Mouse (Mus musculus): ENCODE measurements at regions not wholly inside any gene's neighbourhood (a gene's known extent, or its start where the extent isn't known, plus 50 kb on each side); places are given as distances from the start of the nearest gene placed in this dataset.

- WGBS, result 38% methylated on average over 5 of the region's 5 CpGs
- H3K27me3 ChIP-seq (ENCODE audit: insufficient read depth, low read length), result no peaks in the 10 kb centered on the region
- H3K4me3 ChIP-seq (ENCODE audit: low read depth, low read length), result no peak overlapping the region
- H3K27ac ChIP-seq (ENCODE audit: low read depth), result no peak overlapping the region
- no peak overlapping the region for H3K9ac ChIP-seq
- peak; percentile 28 for DNase-seq
- H3K36me3 ChIP-seq (ENCODE audit: insufficient read depth), result no peaks in the 10 kb centered on the region
- no peak for ATAC-seq (ENCODE audit: insufficient read depth)
- no peaks in the 10 kb centered on the region for H3K4me1 ChIP-seq (ENCODE audit: insufficient read depth)
- H3K9me3 ChIP-seq (ENCODE audit: low read depth, low read length), result no peaks in the 10 kb centered on the region
- no peak for TF ChIP-seq CTCF (IDR thresholded peaks at IDR 0.05; ENCODE audit: low read depth)
- no peak overlapping the region for H3K4me2 ChIP-seq
Observed at GRCm38 (mm10) chr14:74113116-74113515, 452.1 kb downstream of the Gm21750 start.

- no peaks in the 10 kb centered on the region for H3K4me1 ChIP-seq (ENCODE audit: insufficient read depth)
Observed at GRCm38 (mm10) chr14:74113556-74113955, 452.5 kb downstream of the Gm21750 start.

GRCm38 (mm10) chr14:74117686-74118085, 456.7 kb downstream of the Gm21750 start:
- ATAC-seq (ENCODE audit: insufficient read depth) (no peak), DNase-seq (no peak)
- TF ChIP-seq CTCF (IDR thresholded peaks at IDR 0.05; ENCODE audit: low read depth), result no peak
- no peak overlapping the region for H3K4me2 ChIP-seq
- H3K27ac ChIP-seq (ENCODE audit: low read depth), result no peak overlapping the region
- no peaks in the 10 kb centered on the region for H3K4me1 ChIP-seq (ENCODE audit: insufficient read depth)
- H3K9ac ChIP-seq, result no peak overlapping the region
- WGBS, result 68% methylated on average over 2 of the region's 2 CpGs
- no peaks in the 10 kb centered on the region for H3K9me3 ChIP-seq (ENCODE audit: low read depth, low read length)
- H3K4me3 ChIP-seq (ENCODE audit: low read depth, low read length), result no peak overlapping the region
- H3K36me3 ChIP-seq (ENCODE audit: insufficient read depth), result no peaks in the 10 kb centered on the region
- H3K27me3 ChIP-seq (ENCODE audit: insufficient read depth, low read length), result no peaks in the 10 kb centered on the region

More at GRCm38 (mm10) chr14:74113556-74113955, 452.5 kb downstream of the Gm21750 start:
- no peaks in the 10 kb centered on the region for H3K9me3 ChIP-seq (ENCODE audit: low read depth, low read length)
- H3K4me3 ChIP-seq (ENCODE audit: low read depth, low read length), result no peak overlapping the region
- DNase-seq (no peak), ATAC-seq (ENCODE audit: insufficient read depth) (no peak)
- H3K36me3 ChIP-seq (ENCODE audit: insufficient read depth), result no peaks in the 10 kb centered on the region
- H3K27ac ChIP-seq (ENCODE audit: low read depth), result no peak overlapping the region
- no peak for TF ChIP-seq CTCF (IDR thresholded peaks at IDR 0.05; ENCODE audit: low read depth)
- H3K9ac ChIP-seq, result no peak overlapping the region
- no peak overlapping the region for H3K4me2 ChIP-seq
- H3K27me3 ChIP-seq (ENCODE audit: insufficient read depth, low read length), result no peaks in the 10 kb centered on the region
- 63% methylated on average over 3 of the region's 3 CpGs for WGBS

- Histone ChIP-seq H3K27ac (ENCODE audit: low read depth) (no peak overlapping the region), H3K36me3 (ENCODE audit: insufficient read depth) (no peaks in the 10 kb centered on the region), H3K4me2 (no peak overlapping the region), H3K27me3 (ENCODE audit: insufficient read depth, low read length) (no peaks in the 10 kb centered on the region), H3K4me1 (ENCODE audit: insufficient read depth) (no peaks in the 10 kb centered on the region), H3K9me3 (ENCODE audit: low read depth, low read length) (no peaks in the 10 kb centered on the region), H3K4me3 (ENCODE audit: low read depth, low read length) (no peak overlapping the region), H3K9ac (no peak overlapping the region)
- no peak for TF ChIP-seq CTCF (IDR thresholded peaks at IDR 0.05; ENCODE audit: low read depth)
- no peak for ATAC-seq (ENCODE audit: insufficient read depth)
- WGBS, result 78% methylated on average over 4 of the region's 4 CpGs
- no peak for DNase-seq
Observed at GRCm38 (mm10) chr14:74145202-74145700, 484.2 kb downstream of the Gm21750 start.

GRCm38 (mm10) chr14:74166221-74166620, 474.4 kb upstream of the Htr2a start:
- H3K9me3 ChIP-seq (ENCODE audit: low read depth, low read length), result no peaks in the 10 kb centered on the region
- H3K27ac ChIP-seq (ENCODE audit: low read depth), result no peak overlapping the region
- H3K4me1 ChIP-seq (ENCODE audit: insufficient read depth), result no peaks in the 10 kb centered on the region
- no peak overlapping the region for H3K4me3 ChIP-seq (ENCODE audit: low read depth, low read length)
- H3K4me2 ChIP-seq, result no peak overlapping the region
- no peak for DNase-seq
- no peak for TF ChIP-seq CTCF (IDR thresholded peaks at IDR 0.05; ENCODE audit: low read depth)
- no peaks in the 10 kb centered on the region for H3K36me3 ChIP-seq (ENCODE audit: insufficient read depth)
- no peak overlapping the region for H3K9ac ChIP-seq
- WGBS, result 83% methylated on average over 2 of the region's 2 CpGs
- no peaks in the 10 kb centered on the region for H3K27me3 ChIP-seq (ENCODE audit: insufficient read depth, low read length)
- no peak for ATAC-seq (ENCODE audit: insufficient read depth)

GRCm38 (mm10) chr14:74169131-74169875, 471.3 kb upstream of the Htr2a start:
- H3K27me3 ChIP-seq (ENCODE audit: insufficient read depth, low read length), result no peaks in the 10 kb centered on the region
- no peaks in the 10 kb centered on the region for H3K9me3 ChIP-seq (ENCODE audit: low read depth, low read length)
- TF ChIP-seq CTCF (IDR thresholded peaks at IDR 0.05; ENCODE audit: low read depth), result no peak
- no peak overlapping the region for H3K27ac ChIP-seq (ENCODE audit: low read depth)
- H3K4me3 ChIP-seq (ENCODE audit: low read depth, low read length), result no peak overlapping the region
- ATAC-seq (ENCODE audit: insufficient read depth), result no peak
- H3K36me3 ChIP-seq (ENCODE audit: insufficient read depth), result no peaks in the 10 kb centered on the region
- no peak overlapping the region for H3K9ac ChIP-seq
- WGBS, result 72% methylated on average over 2 of the region's 2 CpGs
- no peak overlapping the region for H3K4me2 ChIP-seq
- H3K4me1 ChIP-seq (ENCODE audit: insufficient read depth), result no peaks in the 10 kb centered on the region
- peak; percentile 19 for DNase-seq

GRCm38 (mm10) chr14:74180066-74180465, 460.6 kb upstream of the Htr2a start:
- 68% methylated on average over 2 of the region's 2 CpGs for WGBS
- DNase-seq, result no peak
- no peak for TF ChIP-seq CTCF (IDR thresholded peaks at IDR 0.05; ENCODE audit: low read depth)
- ATAC-seq (ENCODE audit: insufficient read depth), result no peak
- Histone ChIP-seq H3K4me2 (no peak overlapping the region), H3K27me3 (ENCODE audit: insufficient read depth, low read length) (no peaks in the 10 kb centered on the region), H3K9ac (no peak overlapping the region), H3K36me3 (ENCODE audit: insufficient read depth) (no peaks in the 10 kb centered on the region), H3K4me3 (ENCODE audit: low read depth, low read length) (no peak overlapping the region), H3K27ac (ENCODE audit: low read depth) (no peak overlapping the region), H3K4me1 (ENCODE audit: insufficient read depth) (no peaks in the 10 kb centered on the region), H3K9me3 (ENCODE audit: low read depth, low read length) (no peaks in the 10 kb centered on the region)
